Mouse (Mus musculus): ENCODE data around the gene Olfr311. TPM values are rescaled to one million over a fixed set of nuclear protein-coding genes. Genes with fewer than 3 reads are reported as not detected.
"Not testable (repeated sequence)": the region's sequence is repeated elsewhere in the genome, so short reads cannot be mapped to it uniquely, and the experiment has no call there.

Gene Olfr311
- polyA plus RNA-seq, 1 experiment from 2014 or later, result not detected

DNA sequence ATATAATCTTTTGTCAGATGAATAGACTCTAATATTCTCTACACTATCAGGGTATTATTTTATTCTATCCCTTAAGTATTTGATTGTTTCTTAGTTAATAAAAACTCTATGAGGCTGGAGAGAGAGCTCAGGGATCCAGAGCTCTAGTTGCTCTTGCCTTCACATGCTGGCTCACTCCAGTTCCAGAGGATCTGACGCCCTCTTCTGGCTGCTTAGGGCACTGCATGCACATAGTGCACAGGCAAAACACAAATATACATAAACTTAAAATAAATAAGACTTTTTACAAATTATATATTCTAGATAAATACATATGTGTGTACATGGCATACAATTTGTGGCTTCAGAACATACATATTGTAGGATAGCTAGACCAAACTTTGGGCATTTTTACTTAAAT, 27.1 kb upstream of the Olfr311 start:
- no peaks in the 10 kb centered on the region for H3K4me1 ChIP-seq (ENCODE audit: insufficient read depth, low read length)
- ATAC-seq (ENCODE audit: low FRiP score, low TSS enrichment), result no peak
- H3K4me2 ChIP-seq (replicated peaks; ENCODE audit: low read depth, low read length), result no peak overlapping the region
- H3K36me3 ChIP-seq (ENCODE audit: insufficient read depth, low read length), result no peaks in the 10 kb centered on the region
- no peaks in the 10 kb centered on the region for H3K27me3 ChIP-seq (ENCODE audit: insufficient read depth, low read length)
- WGBS, result 0% methylated on average over 1 of the region's 1 CpGs
- no peaks in the 10 kb centered on the region for H3K9me3 ChIP-seq (ENCODE audit: low read length)
- no peak overlapping the region for H3K9ac ChIP-seq (replicated peaks; ENCODE audit: low read length)
- H3K27ac ChIP-seq (ENCODE audit: low read length), result no peak overlapping the region
- H3K4me3 ChIP-seq (ENCODE audit: low read length), result no peak overlapping the region

DNA sequence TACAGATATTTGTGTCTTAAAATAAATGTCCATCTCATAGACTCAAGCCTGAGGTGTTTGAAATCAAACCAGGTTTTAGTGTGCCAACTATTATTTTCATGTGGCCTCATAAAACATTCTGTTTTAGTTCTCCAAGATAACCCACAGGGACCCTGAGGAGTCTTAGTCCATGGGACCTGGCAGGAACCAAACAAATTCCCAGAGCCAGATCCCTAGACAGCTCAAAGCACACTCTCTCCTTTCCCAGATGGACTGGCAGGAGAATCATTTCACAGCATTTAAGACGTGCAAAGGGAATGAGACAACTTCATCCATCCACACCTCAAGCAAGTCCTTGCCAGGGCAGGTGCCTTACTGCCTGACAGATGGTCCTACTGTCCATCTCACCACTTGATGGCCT, 24.4 kb upstream of the Olfr311 start, which contains the start of gene Olfr313:
Olfr313 (plus strand) TSS at position 301 of the 400 bp plus-strand sequence.
- not testable (repeated sequence) for H3K36me3 ChIP-seq (ENCODE audit: insufficient read depth, low read length); H3K4me3 ChIP-seq (ENCODE audit: low read length); H3K4me1 ChIP-seq (ENCODE audit: insufficient read depth, low read length); ATAC-seq (ENCODE audit: low FRiP score, low TSS enrichment); H3K9ac ChIP-seq (replicated peaks; ENCODE audit: low read length); H3K4me2 ChIP-seq (replicated peaks; ENCODE audit: low read depth, low read length); H3K9me3 ChIP-seq (ENCODE audit: low read length); H3K27me3 ChIP-seq (ENCODE audit: insufficient read depth, low read length); H3K27ac ChIP-seq (ENCODE audit: low read length)
- WGBS, result 64% methylated on average over 1 of the region's 1 CpGs

DNA sequence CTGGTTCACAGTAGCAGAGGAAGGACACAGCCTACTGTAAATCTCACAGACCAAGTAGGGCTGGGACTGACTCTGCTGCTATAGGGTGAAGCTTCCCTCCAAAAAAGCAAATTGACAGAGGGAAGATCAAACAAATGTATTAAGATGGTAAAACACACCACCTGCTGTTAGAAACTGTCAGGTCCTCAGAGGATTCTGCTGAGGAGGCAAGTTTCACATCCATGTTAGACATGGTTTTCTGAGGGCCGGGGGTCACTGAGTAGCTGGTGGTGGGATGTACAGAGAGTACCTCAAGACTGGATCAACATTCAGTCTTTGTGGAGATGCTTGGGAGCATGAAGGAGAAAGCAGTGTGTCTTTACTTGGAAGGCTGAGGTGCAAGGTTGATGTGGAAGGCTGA, 23.4 kb upstream of the Olfr311 start:
- H3K27me3 ChIP-seq (ENCODE audit: insufficient read depth, low read length), result no peaks in the 10 kb centered on the region
- H3K4me3 ChIP-seq (ENCODE audit: low read length), result no peak overlapping the region
- H3K27ac ChIP-seq (ENCODE audit: low read length), result no peak overlapping the region
- no peak overlapping the region for H3K4me2 ChIP-seq (replicated peaks; ENCODE audit: low read depth, low read length)
- H3K9ac ChIP-seq (replicated peaks; ENCODE audit: low read length), result no peak overlapping the region
- 79% methylated on average over 1 of the region's 1 CpGs for WGBS
- H3K4me1 ChIP-seq (ENCODE audit: insufficient read depth, low read length), result no peaks in the 10 kb centered on the region
- H3K9me3 ChIP-seq (ENCODE audit: low read length), result no peaks in the 10 kb centered on the region
- no peak for ATAC-seq (ENCODE audit: low FRiP score, low TSS enrichment)
- no peaks in the 10 kb centered on the region for H3K36me3 ChIP-seq (ENCODE audit: insufficient read depth, low read length)

DNA sequence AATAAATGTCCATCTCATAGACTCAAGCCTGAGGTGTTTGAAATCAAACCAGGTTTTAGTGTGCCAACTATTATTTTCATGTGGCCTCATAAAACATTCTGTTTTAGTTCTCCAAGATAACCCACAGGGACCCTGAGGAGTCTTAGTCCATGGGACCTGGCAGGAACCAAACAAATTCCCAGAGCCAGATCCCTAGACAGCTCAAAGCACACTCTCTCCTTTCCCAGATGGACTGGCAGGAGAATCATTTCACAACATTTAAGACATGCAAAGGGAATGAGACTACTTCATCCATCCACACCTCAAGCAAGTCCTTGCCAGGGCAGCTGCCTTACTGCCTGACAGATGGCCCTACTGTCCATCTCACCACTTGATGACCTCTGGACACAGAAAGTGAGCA, 10.1 kb upstream of the Olfr311 start, which contains the start of gene Olfr312:
Olfr312 (plus strand) TSS at position 301 of the 400 bp plus-strand sequence.
- not testable (repeated sequence) for H3K4me1 ChIP-seq (ENCODE audit: insufficient read depth, low read length); ATAC-seq (ENCODE audit: low FRiP score, low TSS enrichment); H3K36me3 ChIP-seq (ENCODE audit: insufficient read depth, low read length); H3K27me3 ChIP-seq (ENCODE audit: insufficient read depth, low read length); H3K4me2 ChIP-seq (replicated peaks; ENCODE audit: low read depth, low read length); H3K27ac ChIP-seq (ENCODE audit: low read length); H3K9me3 ChIP-seq (ENCODE audit: low read length); H3K9ac ChIP-seq (replicated peaks; ENCODE audit: low read length); H3K4me3 ChIP-seq (ENCODE audit: low read length)

DNA sequence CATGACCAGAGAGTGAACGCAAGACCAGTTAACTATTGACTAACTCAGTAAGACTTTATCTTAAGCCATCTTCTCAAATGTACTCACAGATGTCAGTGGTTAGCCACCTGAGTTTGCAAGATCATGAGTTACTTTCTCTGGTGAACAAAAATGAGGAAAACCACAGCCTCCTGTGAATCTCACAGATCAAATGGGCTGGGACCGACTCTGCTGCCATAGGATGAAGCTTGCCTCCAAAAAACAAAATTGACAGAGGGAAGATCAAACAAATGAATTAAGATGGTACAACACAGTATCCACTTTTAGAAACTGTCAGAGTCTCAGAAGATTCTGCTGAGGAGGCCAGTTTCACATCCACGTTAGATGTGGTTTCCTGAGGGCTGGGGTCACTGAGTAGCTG, 9.3 kb upstream of the Olfr311 start:
- 81% methylated on average over 3 of the region's 3 CpGs for WGBS
- H3K9ac ChIP-seq (replicated peaks; ENCODE audit: low read length), result no peak overlapping the region
- no peak for ATAC-seq (ENCODE audit: low FRiP score, low TSS enrichment)
- H3K9me3 ChIP-seq (ENCODE audit: low read length), result no peaks in the 10 kb centered on the region
- no peak overlapping the region for H3K4me3 ChIP-seq (ENCODE audit: low read length)
- H3K27me3 ChIP-seq (ENCODE audit: insufficient read depth, low read length), result no peaks in the 10 kb centered on the region
- H3K27ac ChIP-seq (ENCODE audit: low read length), result no peak overlapping the region
- H3K4me2 ChIP-seq (replicated peaks; ENCODE audit: low read depth, low read length), result no peak overlapping the region
- H3K36me3 ChIP-seq (ENCODE audit: insufficient read depth, low read length), result no peaks in the 10 kb centered on the region
- no peaks in the 10 kb centered on the region for H3K4me1 ChIP-seq (ENCODE audit: insufficient read depth, low read length)

- not testable (repeated sequence) for ATAC-seq (ENCODE audit: low FRiP score, low TSS enrichment); H3K4me3 ChIP-seq (ENCODE audit: low read length); H3K9me3 ChIP-seq (ENCODE audit: low read length); H3K36me3 ChIP-seq (ENCODE audit: insufficient read depth, low read length); H3K4me1 ChIP-seq (ENCODE audit: insufficient read depth, low read length); H3K27me3 ChIP-seq (ENCODE audit: insufficient read depth, low read length); H3K4me2 ChIP-seq (replicated peaks; ENCODE audit: low read depth, low read length); H3K27ac ChIP-seq (ENCODE audit: low read length); H3K9ac ChIP-seq (replicated peaks; ENCODE audit: low read length)
- 79% methylated on average over 3 of the region's 3 CpGs for WGBS
Measured at GRCm38 (mm10) chr11:58832541-58832940, 6.5 kb upstream of the Olfr311 start.

GRCm38 (mm10) chr11:58846919-58847461, 7.9 kb downstream of the Olfr311 start, which contains the start of gene Gm12258:
Gene Gm12258 (plus strand): TSS chr11:58847158.
- Histone ChIP-seq H3K4me2 (replicated peaks; ENCODE audit: low read depth, low read length) (peak within 1 kb of the TSS; percentile 83), H3K27ac (ENCODE audit: low read length) (no peak within 1 kb of the TSS; the same call in 1 of the 2 replicates), H3K4me3 (ENCODE audit: low read length) (peak within 1 kb of the TSS; percentile 86), H3K27me3 (ENCODE audit: insufficient read depth, low read length) (no peaks in the 10 kb centered on the region), H3K9me3 (ENCODE audit: low read length) (no peaks in the 10 kb centered on the region), H3K4me1 (ENCODE audit: insufficient read depth, low read length) (peaks cover 8% of the 10 kb centered on the region), H3K36me3 (ENCODE audit: insufficient read depth, low read length) (peaks cover 12% of the 10 kb centered on the region), H3K9ac (replicated peaks; ENCODE audit: low read length) (peak within 1 kb of the TSS; percentile 91)
- under 1% methylated on average over 24 of the region's 24 CpGs for WGBS
- ATAC-seq (ENCODE audit: low FRiP score, low TSS enrichment), result peak; percentile 100

DNA sequence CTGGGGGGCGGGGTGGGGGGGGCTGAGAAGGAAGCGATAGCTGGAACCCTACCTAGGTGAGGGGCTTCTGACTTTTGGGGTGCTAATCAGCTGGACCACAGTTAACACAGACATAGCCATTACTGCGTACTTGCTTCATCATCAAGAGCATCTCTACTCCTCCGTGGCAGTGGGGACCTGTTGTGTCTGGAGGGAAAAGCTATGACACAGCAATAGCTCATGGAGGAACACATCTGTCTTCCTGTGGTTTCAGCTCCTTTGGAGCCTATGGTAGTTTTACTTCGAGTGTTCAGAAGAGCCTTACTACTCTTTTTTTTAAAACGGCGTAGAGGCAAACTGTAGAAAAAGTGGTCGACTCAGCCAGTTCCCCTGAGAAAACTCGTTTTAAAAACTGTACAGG, 8.6 kb downstream of the Olfr311 start:
- 40% methylated on average over 9 of the region's 9 CpGs for WGBS
- no peak for ATAC-seq (ENCODE audit: low FRiP score, low TSS enrichment)
- H3K9me3 ChIP-seq (ENCODE audit: low read length), result no peaks in the 10 kb centered on the region

GRCm38 (mm10) chr11:58849731-58850130, 10.7 kb downstream of the Olfr311 start:
- Histone ChIP-seq H3K4me1 (ENCODE audit: insufficient read depth, low read length) (peaks cover 8% of the 10 kb centered on the region), H3K4me3 (ENCODE audit: low read length) (no peak overlapping the region), H3K9me3 (ENCODE audit: low read length) (no peaks in the 10 kb centered on the region), H3K27me3 (ENCODE audit: insufficient read depth, low read length) (no peaks in the 10 kb centered on the region), H3K27ac (ENCODE audit: low read length) (no peak overlapping the region), H3K4me2 (replicated peaks; ENCODE audit: low read depth, low read length) (no peak overlapping the region), H3K36me3 (ENCODE audit: insufficient read depth, low read length) (peaks cover 15% of the 10 kb centered on the region), H3K9ac (replicated peaks; ENCODE audit: low read length) (no peak overlapping the region)
- ATAC-seq (ENCODE audit: low FRiP score, low TSS enrichment), result no peak
- 64% methylated on average over 2 of the region's 2 CpGs for WGBS

More for the DNA sequence above, 8.6 kb downstream of the Olfr311 start:
- Histone ChIP-seq H3K36me3 (ENCODE audit: insufficient read depth, low read length) (peaks cover 12% of the 10 kb centered on the region), H3K9ac (replicated peaks; ENCODE audit: low read length) (peak overlapping the region; percentile 91), H3K4me1 (ENCODE audit: insufficient read depth, low read length) (peaks cover 8% of the 10 kb centered on the region), H3K27me3 (ENCODE audit: insufficient read depth, low read length) (no peaks in the 10 kb centered on the region), H3K4me2 (replicated peaks; ENCODE audit: low read depth, low read length) (peak overlapping the region; percentile 83), H3K4me3 (ENCODE audit: low read length) (peak overlapping the region; percentile 86), H3K27ac (ENCODE audit: low read length) (no peak overlapping the region)

DNA sequence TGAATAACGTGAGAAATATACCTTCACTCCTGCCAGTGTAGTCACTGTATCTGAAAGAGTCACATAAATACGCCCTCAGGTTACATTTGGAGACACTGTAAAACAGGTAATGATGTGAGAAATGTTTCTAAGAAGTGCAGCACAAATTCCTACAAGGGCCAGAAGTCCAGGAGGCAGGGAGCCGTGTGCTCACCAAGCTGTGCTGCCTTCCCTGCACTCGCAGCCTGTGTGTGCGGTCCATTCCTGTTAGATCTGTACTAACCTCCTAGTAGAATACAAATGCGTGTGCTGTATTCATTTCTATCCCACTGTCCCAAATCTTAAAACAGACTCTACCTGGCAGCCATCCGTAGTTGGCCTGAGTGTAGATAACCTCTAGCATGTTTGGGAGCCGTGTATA, 21.7 kb downstream of the Olfr311 start:
- whole genome bisulfite sequencing, result over 99% methylated on average over 8 of the region's 8 CpGs
- no peaks in the 10 kb centered on the region for H3K4me1 ChIP-seq (ENCODE audit: insufficient read depth, low read length)
- no peak for ATAC-seq (ENCODE audit: low FRiP score, low TSS enrichment)
- peaks cover 28% of the 10 kb centered on the region for H3K9me3 ChIP-seq (ENCODE audit: low read length)
- no peak overlapping the region for H3K4me2 ChIP-seq (replicated peaks; ENCODE audit: low read depth, low read length)
- no peak overlapping the region for H3K9ac ChIP-seq (replicated peaks; ENCODE audit: low read length)
- no peak overlapping the region for H3K27ac ChIP-seq (ENCODE audit: low read length)
- peaks cover 50% of the 10 kb centered on the region for H3K36me3 ChIP-seq (ENCODE audit: insufficient read depth, low read length)
- H3K27me3 ChIP-seq (ENCODE audit: insufficient read depth, low read length), result no peaks in the 10 kb centered on the region
- no peak overlapping the region for H3K4me3 ChIP-seq (ENCODE audit: low read length)
